Mouse (Mus musculus): ENCODE measurements at regions not wholly inside any gene's neighbourhood (a gene's known extent, or its start where the extent isn't known, plus 50 kb on each side); places are given as distances from the start of the nearest gene placed in this dataset.

- TF ChIP-seq CTCF (IDR thresholded peaks at IDR 0.05; ENCODE audit: low read depth) (no peak), EP300 (IDR thresholded peaks at IDR 0.05; ENCODE audit: low read depth) (no peak)
Measured at GRCm38 (mm10) chr8:8876469-8876868, 186.1 kb upstream of the Arglu1 start.
